Mouse (Mus musculus) forebrain, embryonic 10.5 days (tissue): ENCODE results near the gene Cbx8. TPM values are rescaled to one million over a fixed set of nuclear protein-coding genes. Genes with fewer than 3 reads are reported as not detected.
A peak's percentile ranks its signal among the peaks of the same experiment; 100 is the strongest.

Experiments used
- DNase-seq: peaks from one replicate; pipeline ENCODE4 v3.0.0-alpha.2; 2017; ENCODE audit warnings: low spot score; ENCODE audit errors: extremely low spot score
- H3K27ac ChIP-seq: fragments of 300-500 bp; sonication (generic); 2 replicates; pipeline ENCODE4 v1.5.1; 2016; ENCODE audit warnings: mild to moderate bottlenecking
- H3K27me3 ChIP-seq: fragments of 300-500 bp; sonication (generic); 2 replicates; pipeline ENCODE4 v1.6.1; 2016; ENCODE audit warnings: mild to moderate bottlenecking; ENCODE audit not compliant: poor library complexity, severe bottlenecking
- H3K36me3 ChIP-seq: fragments of 300-500 bp; sonication (generic); replicated peaks from 2 replicates; pipeline ENCODE4 v1.6.1; 2016; ENCODE audit warnings: mild to moderate bottlenecking, moderate library complexity
- H3K4me1 ChIP-seq: fragments of 300-500 bp; sonication (generic); 2 replicates; pipeline ENCODE4 v1.6.1; 2016
- H3K4me3 ChIP-seq: fragments of 300-500 bp; sonication (generic); 2 replicates; pipeline ENCODE4 v1.5.1; 2016; ENCODE audit warnings: mild to moderate bottlenecking, moderate library complexity
- H3K9me3 ChIP-seq: fragments of 300-500 bp; sonication (generic); 2 replicates; pipeline ENCODE4 v1.6.1; 2016; ENCODE audit warnings: mild to moderate bottlenecking, moderate library complexity
- WGBS: fragments of 180-500 bp; shearing (Covaris S2); methylation state at CpG from one replicate; pipeline ENCODE4 v1.1.7; 2016; 5-methylcytosine and 5-hydroxymethylcytosine counted together
- polyA plus RNA-seq: library from polyadenylated mRNA; unstranded; fragments of >200 nt; fragmentation: Nextera tagmentation; extraction: Ambion mirVana; gene quantifications from 2 replicates; pipeline ENCODE4 v1.2.1, GENCODE M21; 2016

Cbx8 gene
- polyA plus RNA-seq, 1 experiment from 2014 or later, result 9.5 TPM

DNA sequence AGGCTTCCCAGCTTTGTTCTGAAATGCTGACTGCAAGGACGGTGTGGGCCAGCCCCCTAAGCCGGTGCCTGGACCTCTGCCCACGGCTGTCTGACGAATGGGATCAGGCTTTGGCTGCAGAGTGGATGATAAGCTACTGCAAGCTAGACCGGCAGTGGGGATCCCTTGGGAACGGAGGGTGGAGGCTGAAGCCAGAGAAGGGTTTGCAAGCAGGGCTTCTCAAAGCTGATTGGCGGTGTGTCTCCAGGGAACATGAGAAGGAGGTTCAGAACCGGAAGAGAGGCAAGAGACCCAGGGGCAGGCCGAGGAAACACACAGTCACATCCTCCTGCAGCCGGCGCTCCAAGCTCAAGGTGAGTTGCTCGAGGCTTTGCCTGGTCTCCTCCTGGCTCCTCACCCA is 14.6 kb downstream of the Cbx8 start:
- 81% methylated on average over 12 of the region's 12 CpGs for WGBS
- H3K36me3 ChIP-seq, result peaks cover 67% of the 10 kb centered on the region
- H3K4me1 ChIP-seq, result peaks cover 70% of the 10 kb centered on the region
- H3K9me3 ChIP-seq, result no peaks in the 10 kb centered on the region
- H3K4me3 ChIP-seq, result peak overlapping the region; percentile 11; the same call in 1 of the 2 replicates
- DNase-seq, result no peak
- H3K27ac ChIP-seq, result no peak overlapping the region
- H3K27me3 ChIP-seq, result peaks cover 9% of the 10 kb centered on the region

DNA sequence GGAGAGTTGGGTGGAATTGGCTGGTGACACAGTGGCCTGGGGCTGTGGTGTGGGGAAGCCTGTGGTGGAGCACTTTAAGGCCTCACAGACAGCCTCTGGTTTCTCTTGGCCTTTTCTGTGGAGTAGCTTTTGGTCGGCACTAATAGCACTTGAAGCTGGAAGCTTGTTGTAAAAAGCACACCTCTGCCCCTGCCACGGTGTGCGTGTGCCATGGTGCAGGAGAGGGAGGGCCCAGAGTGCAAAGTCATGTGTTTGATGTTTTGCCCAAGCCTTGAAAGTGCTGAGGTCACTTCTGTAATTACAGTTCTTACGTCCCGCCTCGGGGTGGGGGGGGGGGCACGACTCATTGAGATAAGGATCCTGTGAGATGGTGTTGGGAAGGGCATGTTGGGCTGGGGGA is 16.5 kb downstream of the Cbx8 start:
- H3K4me1 ChIP-seq, result peaks cover 61% of the 10 kb centered on the region
- H3K4me3 ChIP-seq, result peak overlapping the region; percentile 95
- DNase-seq, result no peak
- 27% methylated on average over 7 of the region's 7 CpGs for WGBS
- H3K27me3 ChIP-seq, result peaks cover 29% of the 10 kb centered on the region
- H3K36me3 ChIP-seq, result peaks cover 49% of the 10 kb centered on the region
- H3K27ac ChIP-seq, result peak overlapping the region; percentile 100
- H3K9me3 ChIP-seq, result no peaks in the 10 kb centered on the region

DNA sequence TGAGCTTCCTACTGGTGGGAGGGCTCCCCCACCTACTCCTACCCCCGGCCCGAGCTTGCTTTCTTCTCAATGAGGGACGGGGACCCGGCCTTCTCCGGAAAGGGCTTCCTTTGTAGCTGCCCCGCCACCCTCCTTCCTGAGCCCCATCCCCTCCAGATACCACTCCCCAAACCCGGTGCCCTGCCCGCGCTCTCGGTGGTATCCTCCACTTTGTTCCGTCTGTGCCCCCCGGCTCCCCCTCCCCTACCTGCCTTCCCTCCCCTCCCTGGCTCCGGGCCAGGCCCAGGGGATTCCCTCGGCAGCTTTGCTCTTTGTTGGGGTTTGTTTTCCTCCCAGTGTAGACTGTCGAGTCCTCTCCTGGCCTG is 17.2 kb downstream of the Cbx8 start:
- Histone ChIP-seq H3K9me3 (no peaks in the 10 kb centered on the region), H3K27me3 (peaks cover 35% of the 10 kb centered on the region), H3K4me3 (peak overlapping the region; percentile 95), H3K27ac (peak overlapping the region; percentile 100), H3K4me1 (peaks cover 54% of the 10 kb centered on the region), H3K36me3 (peaks cover 42% of the 10 kb centered on the region)
- DNase-seq, result no peak
- WGBS, result under 1% methylated on average over 15 of the region's 15 CpGs

DNA sequence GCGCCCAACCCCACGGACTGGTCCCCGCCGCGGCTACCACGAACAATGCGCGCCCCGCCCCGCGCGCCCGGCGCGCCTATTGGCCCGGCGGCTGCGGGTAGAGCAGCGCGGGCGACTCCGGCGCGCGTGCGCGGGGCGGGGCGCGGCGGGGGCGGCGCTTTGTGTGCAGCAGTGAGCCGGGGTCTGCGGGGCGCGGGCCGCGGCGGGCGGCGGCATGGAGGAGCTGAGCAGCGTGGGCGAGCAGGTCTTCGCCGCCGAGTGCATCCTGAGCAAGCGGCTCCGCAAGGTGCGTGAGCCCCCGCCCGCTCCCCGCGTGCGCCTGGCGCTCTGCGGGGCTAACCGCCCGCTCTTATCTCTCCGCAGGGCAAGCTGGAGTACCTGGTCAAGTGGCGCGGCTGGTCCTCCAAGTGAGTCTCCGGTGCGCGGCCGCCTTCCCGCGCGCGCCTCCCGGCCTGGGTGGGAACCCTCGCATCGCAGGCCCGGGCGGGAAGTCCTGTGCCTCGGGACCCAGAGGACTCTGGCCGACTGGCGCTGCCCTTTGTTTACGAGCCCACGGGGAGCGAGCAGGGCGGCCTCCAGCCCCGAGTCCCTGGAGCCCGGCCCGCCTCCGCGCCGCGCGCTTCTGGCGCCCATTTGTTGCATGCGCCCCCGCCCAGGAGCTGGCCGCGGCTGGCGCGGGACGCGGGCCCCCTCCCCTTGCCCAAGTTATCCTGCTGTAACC is 17.7 kb downstream of the Cbx8 start, which contains the start of gene Cbx2:
TSS of gene Cbx2 (plus strand) at position 68 of the 721 bp plus-strand sequence.
- peaks cover 41% of the 10 kb centered on the region for H3K27me3 ChIP-seq
- peak; percentile 88 for DNase-seq
- peak within 1 kb of the TSS; percentile 95 for H3K4me3 ChIP-seq
- H3K27ac ChIP-seq, result peak within 1 kb of the TSS; percentile 100
- H3K36me3 ChIP-seq, result peaks cover 37% of the 10 kb centered on the region
- no peaks in the 10 kb centered on the region for H3K9me3 ChIP-seq
- peaks cover 50% of the 10 kb centered on the region for H3K4me1 ChIP-seq
- WGBS, result under 1% methylated on average over 92 of the region's 99 CpGs

DNA sequence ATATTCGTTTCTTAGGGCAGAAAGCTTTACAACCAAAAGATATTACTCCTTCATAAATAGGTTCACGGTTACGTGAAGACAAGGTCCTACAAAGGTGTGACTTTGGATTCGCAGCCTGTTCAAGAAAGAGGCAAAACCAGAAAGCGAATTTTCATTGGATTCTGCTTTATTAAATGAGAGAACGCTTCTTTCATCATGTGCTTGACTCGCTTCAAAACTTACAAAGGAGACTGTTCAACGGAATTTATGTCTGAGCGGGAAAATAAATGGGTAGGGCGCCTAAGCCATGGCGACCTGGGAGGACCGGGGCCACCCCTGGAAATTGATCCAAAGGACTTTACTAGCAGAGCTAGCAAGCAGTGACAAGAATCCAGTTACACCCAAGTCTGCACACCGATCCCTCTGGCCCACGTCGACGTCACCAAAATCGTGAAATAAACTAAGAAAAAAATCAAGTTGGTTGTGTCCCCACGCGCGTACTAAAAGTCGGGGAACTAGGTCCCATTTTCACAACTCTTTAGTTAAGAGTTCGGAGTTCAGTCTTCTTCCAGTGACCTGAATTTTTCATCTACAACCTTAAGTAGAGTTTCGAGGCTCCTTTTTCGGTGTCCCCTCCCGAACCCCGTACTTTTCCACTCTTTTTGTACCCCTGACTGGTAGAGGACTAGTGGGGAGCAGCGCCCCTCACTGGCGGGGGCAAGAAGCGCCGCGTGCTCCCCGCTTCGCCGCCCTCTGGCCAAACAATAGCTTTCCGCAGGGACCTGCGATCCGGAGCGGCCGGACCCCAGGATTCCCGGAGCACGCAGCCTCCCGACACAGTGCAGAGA is 18.5 kb downstream of the Cbx8 start:
- Histone ChIP-seq H3K4me1 (peaks cover 57% of the 10 kb centered on the region), H3K27ac (peak overlapping the region; percentile 100), H3K36me3 (peaks cover 29% of the 10 kb centered on the region), H3K4me3 (peak overlapping the region; percentile 95), H3K9me3 (no peaks in the 10 kb centered on the region), H3K27me3 (peaks cover 41% of the 10 kb centered on the region)
- DNase-seq, result peak; percentile 31
- 6% methylated on average over 42 of the region's 42 CpGs for WGBS

DNA sequence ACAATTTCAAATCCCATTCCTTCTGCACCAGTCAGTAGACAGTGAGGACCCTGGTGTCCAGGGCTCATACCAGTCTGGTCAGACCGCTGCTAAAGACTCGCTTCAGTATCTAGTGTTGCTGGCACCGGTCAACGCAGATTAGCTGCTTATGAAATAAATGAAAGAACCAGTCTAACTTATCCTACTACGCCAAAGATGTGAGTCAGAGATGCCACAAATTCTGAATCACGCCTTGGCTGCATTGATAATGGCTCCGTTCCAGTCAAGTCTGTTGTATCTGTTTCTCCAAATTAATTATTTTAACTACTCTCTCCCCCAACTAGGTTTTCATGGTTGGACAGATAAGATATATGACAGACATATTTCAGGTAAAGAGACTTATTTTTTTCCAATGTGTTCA is 19.6 kb downstream of the Cbx8 start:
- H3K4me3 ChIP-seq, result no peak overlapping the region
- no peak overlapping the region for H3K27ac ChIP-seq
- H3K36me3 ChIP-seq, result peaks cover 18% of the 10 kb centered on the region
- 96% methylated on average over 7 of the region's 7 CpGs for WGBS
- peaks cover 53% of the 10 kb centered on the region for H3K4me1 ChIP-seq
- no peaks in the 10 kb centered on the region for H3K9me3 ChIP-seq
- H3K27me3 ChIP-seq, result peaks cover 41% of the 10 kb centered on the region
- DNase-seq, result no peak

DNA sequence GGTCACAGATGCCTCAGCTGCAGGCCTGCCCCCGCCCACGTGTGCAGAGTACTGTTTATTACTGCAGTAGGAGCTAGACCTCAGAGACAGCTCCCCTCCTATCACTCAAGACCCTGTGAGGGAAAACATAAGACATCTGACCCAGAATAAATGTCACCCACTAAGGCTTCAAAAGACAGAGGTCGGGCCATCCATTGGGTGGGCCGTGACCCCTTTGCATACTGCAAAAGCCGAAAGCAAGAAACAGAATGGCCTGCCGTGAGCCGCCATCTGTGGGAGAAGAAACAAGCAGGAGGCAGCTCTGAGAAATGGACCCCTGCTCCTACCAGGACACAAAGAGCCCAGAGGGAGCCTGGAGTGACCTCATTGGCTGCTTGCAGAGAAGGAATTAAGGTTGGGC is 23.3 kb downstream of the Cbx8 start:
- WGBS, result 47% methylated on average over 7 of the region's 7 CpGs
- Histone ChIP-seq H3K4me1 (peaks cover 24% of the 10 kb centered on the region), H3K36me3 (no peaks in the 10 kb centered on the region), H3K9me3 (no peaks in the 10 kb centered on the region), H3K27ac (no peak overlapping the region), H3K27me3 (peaks cover 41% of the 10 kb centered on the region), H3K4me3 (no peak overlapping the region)
- DNase-seq, result no peak

DNA sequence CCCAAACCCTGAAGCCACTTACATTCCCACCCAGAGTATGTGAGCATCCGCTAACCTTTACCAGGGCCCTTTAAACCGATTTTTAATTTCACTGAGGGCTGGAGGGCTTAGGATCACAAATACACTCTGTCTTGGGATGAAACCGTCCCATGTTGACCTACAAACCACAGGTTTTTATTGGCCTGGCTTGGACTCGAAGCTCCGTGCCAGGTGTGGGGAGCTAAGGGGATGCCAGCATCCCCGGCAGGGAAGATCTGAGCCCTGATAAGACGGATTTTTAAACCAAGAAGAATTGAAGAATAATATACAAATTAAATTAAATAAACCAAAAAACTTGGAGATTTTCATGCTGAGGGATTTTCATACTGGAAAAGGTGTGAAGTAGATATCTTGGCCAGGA is 26.3 kb downstream of the Cbx8 start:
- H3K4me3 ChIP-seq, result no peak overlapping the region
- 88% methylated on average over 7 of the region's 7 CpGs for WGBS
- no peak overlapping the region for H3K27ac ChIP-seq
- H3K4me1 ChIP-seq, result peaks cover 12% of the 10 kb centered on the region
- no peaks in the 10 kb centered on the region for H3K36me3 ChIP-seq
- H3K27me3 ChIP-seq, result peaks cover 14% of the 10 kb centered on the region
- no peak for DNase-seq
- H3K9me3 ChIP-seq, result no peaks in the 10 kb centered on the region

DNA sequence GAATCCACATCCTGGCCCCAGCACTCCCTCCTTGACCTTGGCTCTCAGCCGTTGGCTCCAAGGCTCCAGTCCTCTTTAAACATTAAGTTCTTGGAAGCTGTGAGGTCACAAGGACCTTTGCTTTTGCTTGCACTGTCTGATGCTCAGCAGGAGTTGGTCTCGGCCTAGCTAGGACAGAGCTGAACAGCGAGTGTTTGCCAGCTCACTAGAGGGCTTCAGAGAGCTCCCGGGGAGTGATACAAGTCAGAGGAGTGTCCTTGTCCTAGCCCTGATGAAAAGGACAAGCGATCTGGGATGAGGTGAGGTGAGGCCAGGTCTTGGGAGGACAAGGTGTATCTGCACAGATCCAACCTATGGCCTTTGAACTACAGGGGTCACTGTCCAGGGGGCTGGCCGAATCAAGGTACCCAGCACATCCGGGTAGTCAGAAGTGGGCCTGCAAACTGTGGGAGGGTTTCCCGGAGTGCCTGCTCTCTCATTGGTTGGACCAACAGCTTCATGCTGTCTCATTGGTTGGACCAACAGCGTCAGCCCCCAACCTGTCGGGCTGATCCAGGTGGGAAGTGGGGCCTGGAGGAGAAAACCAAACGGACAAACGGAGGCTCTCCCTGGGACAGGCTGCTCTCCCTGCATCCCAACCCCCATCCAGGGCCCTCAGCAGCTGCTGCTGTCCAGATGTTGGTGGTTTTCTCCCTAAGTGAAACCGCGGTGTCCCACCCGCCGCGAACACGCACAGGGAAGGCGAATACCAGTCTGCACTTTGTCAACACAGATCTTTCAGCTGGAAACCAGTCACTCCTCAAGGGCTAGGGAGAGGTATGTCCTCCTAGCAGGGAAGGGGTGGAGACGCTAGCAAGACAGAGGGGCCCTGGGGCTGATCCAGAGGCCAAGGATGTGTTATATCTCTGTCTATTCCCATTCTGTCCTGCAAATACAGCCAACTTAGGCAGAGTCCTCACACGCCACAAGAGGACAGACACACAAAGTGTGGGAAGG is 33.0 kb downstream of the Cbx8 start:
- Histone ChIP-seq H3K27ac (0 out of 2 replicates have a peak overlapping the region, but pooled peaks have one; percentile 25), H3K27me3 (peaks cover 30% of the 10 kb centered on the region), H3K9me3 (no peaks in the 10 kb centered on the region), H3K4me1 (peaks cover 11% of the 10 kb centered on the region), H3K36me3 (no peaks in the 10 kb centered on the region), H3K4me3 (peak overlapping the region; percentile 43)
- WGBS, result 20% methylated on average over 21 of the region's 21 CpGs
- peak; percentile 45 for DNase-seq

DNA sequence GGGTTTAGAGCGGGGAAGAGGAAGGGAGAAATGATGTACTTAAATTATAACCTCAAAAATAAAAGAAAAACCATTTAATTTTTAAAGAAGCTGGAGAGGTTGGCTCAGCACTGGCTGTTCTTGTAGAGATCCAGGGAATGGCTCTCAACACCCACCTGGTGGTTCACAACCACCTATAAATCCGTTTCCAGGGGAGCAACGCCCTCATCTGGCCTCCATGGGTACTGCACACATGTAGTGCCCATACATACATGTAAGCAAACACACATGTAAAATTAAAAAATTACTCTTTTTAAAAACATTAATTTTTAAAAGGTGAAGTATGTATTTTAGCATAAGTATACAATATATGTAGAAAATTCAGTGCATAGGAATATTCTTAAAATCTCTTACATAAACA is 34.3 kb downstream of the Cbx8 start:
- no peak for DNase-seq
- Histone ChIP-seq H3K36me3 (no peaks in the 10 kb centered on the region), H3K27me3 (peaks cover 38% of the 10 kb centered on the region), H3K27ac (no peak overlapping the region), H3K4me1 (peaks cover 11% of the 10 kb centered on the region), H3K9me3 (no peaks in the 10 kb centered on the region), H3K4me3 (no peak overlapping the region)
- 77% methylated on average over 3 of the region's 3 CpGs for WGBS

DNA sequence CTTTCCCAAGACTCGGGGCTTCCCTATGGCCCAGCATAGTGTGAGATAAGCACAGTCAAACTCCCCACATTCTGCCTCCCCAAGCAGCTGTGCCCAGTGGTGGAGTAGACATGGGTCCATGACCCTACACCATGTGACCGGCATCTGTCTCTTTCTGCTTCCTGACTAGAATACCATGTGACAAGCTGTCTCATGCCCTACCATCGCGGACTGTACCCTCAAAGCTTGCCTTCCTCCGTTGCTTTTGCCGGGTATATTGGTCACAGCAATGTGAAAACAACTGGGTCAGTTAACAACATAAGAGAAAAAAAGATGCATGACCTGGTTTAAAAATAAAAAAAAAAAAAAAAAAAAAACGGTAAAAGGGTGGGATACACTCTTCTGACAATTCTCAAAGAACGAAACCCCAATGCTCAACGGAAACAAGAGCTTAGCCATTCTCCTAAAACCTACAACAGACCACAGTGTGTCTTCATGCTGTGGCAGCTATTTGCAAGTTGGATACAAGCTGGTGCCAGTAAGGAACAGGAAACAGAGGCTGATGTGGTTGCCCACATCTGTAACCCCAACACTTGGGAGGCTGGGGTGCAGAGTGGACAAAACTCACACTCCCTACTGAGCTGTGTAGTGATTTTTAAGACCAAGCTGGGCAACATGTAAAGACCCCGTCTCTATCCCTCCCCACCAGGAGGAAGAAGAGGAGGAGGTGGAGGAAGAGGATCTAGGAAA is 35.1 kb downstream of the Cbx8 start:
- DNase-seq, result no peak
- Histone ChIP-seq H3K4me3 (no peak overlapping the region), H3K36me3 (no peaks in the 10 kb centered on the region), H3K4me1 (peaks cover 11% of the 10 kb centered on the region), H3K9me3 (peaks cover 4% of the 10 kb centered on the region; the same call in 1 of the 2 replicates), H3K27me3 (peaks cover 45% of the 10 kb centered on the region), H3K27ac (no peak overlapping the region)
- 91% methylated on average over 10 of the region's 10 CpGs for WGBS
